Mouse (Mus musculus): ENCODE measurements at regions not wholly inside any gene's neighbourhood (a gene's known extent, or its start where the extent isn't known, plus 50 kb on each side); places are given as distances from the start of the nearest gene placed in this dataset.

- TF ChIP-seq CTCF (IDR thresholded peaks at IDR 0.05; ENCODE audit: control insufficient read depth, insufficient read depth, low read length) (no peak), POLR2A (IDR thresholded peaks at IDR 0.05; ENCODE audit: borderline replicate concordance, control insufficient read depth, low read depth, low read length) (no peak)
Measured at GRCm38 (mm10) chr12:16060461-16060860, 243.7 kb upstream of the Trib2 start.
